Mouse (Mus musculus): ENCODE measurements around the gene C2cd6.
A peak's percentile ranks its signal among the peaks of the same experiment; 100 is the strongest.

Gene C2cd6

GRCm38 (mm10) chr1:59094705-59095104, at the start of gene C2cd6:
Gene C2cd6 (minus strand): TSS chr1:59094900.
- no peak for DNase-seq (ENCODE audit: low read depth, low spot score)

- DNase-seq (ENCODE audit: low read depth, low spot score) = peak; percentile 27
Observed at GRCm38 (mm10) chr1:59142809-59143208, 48.1 kb upstream of the C2cd6 start.

- no peak for DNase-seq (ENCODE audit: low read depth, low spot score)
Observed at GRCm38 (mm10) chr1:59134419-59134818, 39.7 kb upstream of the C2cd6 start.

GRCm38 (mm10) chr1:59128879-59129278, 34.2 kb upstream of the C2cd6 start:
- DNase-seq (ENCODE audit: low read depth, low spot score) = no peak

GRCm38 (mm10) chr1:59125558-59125957, 30.9 kb upstream of the C2cd6 start:
- DNase-seq (ENCODE audit: low read depth, low spot score) = no peak

GRCm38 (mm10) chr1:59119720-59120457, 25.2 kb upstream of the C2cd6 start, which contains the start of gene Tmem237:
Gene Tmem237 (minus strand): TSS chr1:59120408.
- DNase-seq (ENCODE audit: low read depth, low spot score) = peak; percentile 90

GRCm38 (mm10) chr1:59110524-59110923, 15.8 kb upstream of the C2cd6 start:
- no peak for DNase-seq (ENCODE audit: low read depth, low spot score)

GRCm38 (mm10) chr1:59102071-59102470, 7.4 kb upstream of the C2cd6 start:
- no peak for DNase-seq (ENCODE audit: low read depth, low spot score)

GRCm38 (mm10) chr1:59101020-59101419, 6.3 kb upstream of the C2cd6 start:
- DNase-seq (ENCODE audit: low read depth, low spot score) = no peak

GRCm38 (mm10) chr1:59070867-59071266, 23.8 kb downstream of the C2cd6 start:
- no peak for DNase-seq (ENCODE audit: low read depth, low spot score)

- no peak for DNase-seq (ENCODE audit: low read depth, low spot score)
Observed at GRCm38 (mm10) chr1:59067976-59068375, 26.7 kb downstream of the C2cd6 start.

GRCm38 (mm10) chr1:59063697-59064096, 31.0 kb downstream of the C2cd6 start:
- DNase-seq (ENCODE audit: low read depth, low spot score) = no peak

GRCm38 (mm10) chr1:59056955-59057354, 37.7 kb downstream of the C2cd6 start:
- DNase-seq (ENCODE audit: low read depth, low spot score) = no peak

- DNase-seq (ENCODE audit: low read depth, low spot score) = no peak
Observed at GRCm38 (mm10) chr1:59051306-59051705, 43.4 kb downstream of the C2cd6 start.

GRCm38 (mm10) chr1:59037723-59038122, 57.0 kb downstream of the C2cd6 start:
- DNase-seq (ENCODE audit: low read depth, low spot score) = no peak

GRCm38 (mm10) chr1:59021556-59021955, 73.1 kb downstream of the C2cd6 start:
- DNase-seq (ENCODE audit: low read depth, low spot score) = no peak

- no peak for DNase-seq (ENCODE audit: low read depth, low spot score)
Observed at GRCm38 (mm10) chr1:59009250-59009649, 85.5 kb downstream of the C2cd6 start.
